Mouse (Mus musculus) B cell, adult (primary cell): ENCODE measurements around the gene Dennd1a. TPM values are rescaled to one million over a fixed set of nuclear protein-coding genes. Genes with fewer than 3 reads are reported as not detected.

ENCODE experiments used
- total RNA-seq: library from RNA; stranded (reverse); gene quantifications from 4 replicates; pipeline ENCODE4 v1.2.4, GENCODE M21; 2023; ENCODE audit not compliant: inconsistent age

Gene Dennd1a
- total RNA-seq = 40.5 to 56.2 TPM (median 49.2 TPM) in 4 replicates

DNA sequence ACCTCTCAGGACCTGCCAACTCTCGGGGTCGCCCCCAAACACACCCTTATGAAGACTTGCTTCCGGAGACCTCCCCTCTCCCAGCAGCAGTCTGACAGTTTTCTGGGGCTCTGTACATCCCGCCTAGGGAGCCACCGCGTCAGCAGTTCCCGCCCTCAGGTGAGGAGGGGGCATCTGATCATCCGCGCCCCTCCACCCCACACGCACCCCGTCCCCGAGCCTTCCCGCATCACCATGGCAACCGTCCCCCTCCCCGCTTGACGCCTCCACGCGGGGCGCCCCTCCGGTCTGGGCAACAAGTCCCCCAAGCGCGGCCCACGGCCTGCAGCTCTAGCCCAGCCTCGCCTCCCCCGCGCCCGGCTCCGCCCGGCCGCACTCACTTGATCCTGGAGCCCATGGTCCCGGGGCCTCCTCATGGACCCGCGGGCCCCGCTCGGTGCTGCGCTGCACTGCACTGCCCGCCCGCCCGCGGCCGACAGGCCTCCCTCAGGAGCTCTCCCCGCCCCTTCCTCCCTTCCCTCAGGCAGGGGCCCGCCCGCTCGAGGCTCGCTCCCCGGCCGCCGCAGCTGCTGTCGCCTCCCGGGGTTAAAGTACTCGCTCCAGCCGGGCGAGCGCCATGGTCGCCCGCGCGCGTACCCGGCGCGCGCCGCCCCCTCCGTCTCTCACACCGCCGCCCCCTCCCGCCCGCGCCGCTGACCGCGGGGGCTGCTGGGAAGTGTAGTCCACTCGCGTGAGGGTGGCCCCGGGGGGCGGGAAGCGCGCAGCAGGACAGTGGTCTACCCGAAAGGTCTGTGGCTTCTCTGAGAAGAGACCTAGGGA, at the start of gene Dennd1a:
Gene Dennd1a (minus strand): TSS at position 658 of the 819 bp plus-strand sequence.

DNA sequence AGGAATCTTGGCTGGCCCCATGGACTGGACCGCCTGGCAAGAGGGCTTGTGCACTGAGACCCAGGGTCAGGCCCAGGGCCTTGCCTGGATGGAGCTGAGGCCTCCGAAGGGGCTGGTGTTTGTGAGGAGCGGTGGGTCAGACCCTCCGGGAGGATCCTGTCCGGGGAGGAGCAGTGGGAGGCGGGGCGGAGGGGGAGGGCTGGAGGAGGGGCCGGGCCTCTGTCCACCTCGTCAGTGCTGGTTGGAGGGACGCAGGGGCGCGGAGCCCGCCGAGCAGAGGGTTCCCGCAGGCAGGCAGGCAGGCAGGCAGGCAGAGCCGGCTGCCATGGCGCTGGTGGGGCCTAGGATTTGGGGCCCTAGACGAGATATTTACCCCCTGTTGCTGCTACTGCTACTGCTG, 511.2 kb downstream of the Dennd1a start, which contains the start of gene Crb2:
Gene Crb2 (plus strand): TSS at position 234 of the 400 bp plus-strand sequence.

Other genes with a start within 250 kb of the Dennd1a start
- gene Lhx2, start 51.9 kb upstream of the Dennd1a start, total RNA-seq = not detected in 4 replicates
- gene Nek6, start 224.3 kb upstream of the Dennd1a start, total RNA-seq = 9.2 to 15.5 TPM (median 12.1 TPM) in 4 replicates